Mouse (Mus musculus) ES-Bruce4 (cell line): ENCODE data around the gene Ptprk. TPM values are rescaled to one million over a fixed set of nuclear protein-coding genes. Genes with fewer than 3 reads are reported as not detected.

Source experiments
- H3K27ac ChIP-seq: 2 replicates; pipeline ENCODE4 v1.5.1; 2012; ENCODE audit warnings: low read length, inconsistent platforms; ENCODE audit not compliant: insufficient read depth
- H3K27me3 ChIP-seq: 2 replicates; pipeline ENCODE4 v1.6.1; 2012; ENCODE audit warnings: mild to moderate bottlenecking, low read length, inconsistent platforms; ENCODE audit not compliant: control insufficient read depth, poor library complexity, insufficient read depth, severe bottlenecking
- H3K36me3 ChIP-seq: 2 replicates; pipeline ENCODE4 v1.6.1; 2012; ENCODE audit warnings: inconsistent platforms, mild to moderate bottlenecking, low read length, moderate library complexity; ENCODE audit not compliant: control insufficient read depth, poor library complexity, insufficient read depth, severe bottlenecking
- H3K4me1 ChIP-seq: one replicate; pipeline ENCODE4 v1.8.1; 2011; ENCODE audit warnings: low read length; ENCODE audit not compliant: control insufficient read depth, insufficient read depth
- H3K4me3 ChIP-seq: 2 replicates; pipeline ENCODE4 v1.5.1; 2011; ENCODE audit warnings: low read depth, mild to moderate bottlenecking, low read length
- H3K9ac ChIP-seq: 2 replicates; pipeline ENCODE4 v1.6.1; 2012; ENCODE audit warnings: low read depth, mild to moderate bottlenecking, inconsistent platforms; ENCODE audit not compliant: poor library complexity, severe bottlenecking
- H3K9me3 ChIP-seq: replicated peaks from 2 replicates; pipeline ENCODE4 v1.6.1; 2012; ENCODE audit warnings: mild to moderate bottlenecking, low read length, inconsistent platforms; ENCODE audit not compliant: control insufficient read depth, poor library complexity, insufficient read depth, severe bottlenecking
- CTCF ChIP-seq: IDR thresholded peaks from one replicate; pipeline ENCODE4 v1.8.1; 2011; ENCODE audit warnings: low read depth, low read length
- EP300 ChIP-seq: IDR thresholded peaks from 2 replicates; pipeline ENCODE4 v1.6.1; 2011; ENCODE audit warnings: low read depth, low read length; ENCODE audit not compliant: insufficient read depth
- POLR2A ChIP-seq: IDR thresholded peaks from one replicate; pipeline ENCODE4 v1.8.1; 2011; ENCODE audit warnings: low read length; ENCODE audit not compliant: insufficient read depth
- polyA plus RNA-seq: library from polyadenylated mRNA; stranded (reverse); fragments of >200 nt; gene quantifications from 2 replicates; pipeline ENCODE4 v1.2.4, GENCODE M21; 2011; ENCODE audit warnings: low read depth; ENCODE audit not compliant: missing spikeins, insufficient read depth, insufficient read length

Ptprk gene
- polyA plus RNA-seq, 1 experiment: 48.9 TPM

GRCm38 (mm10) chr10:28297531-28297930, 222.9 kb downstream of the Ptprk start:
- Histone ChIP-seq H3K4me3 (no peak overlapping the region), H3K9me3 (no peaks in the 10 kb centered on the region), H3K36me3 (no peaks in the 10 kb centered on the region), H3K27ac (no peak overlapping the region), H3K4me1 (no peaks in the 10 kb centered on the region), H3K9ac (no peak overlapping the region), H3K27me3 (no peaks in the 10 kb centered on the region)
- TF ChIP-seq POLR2A: no peak
- no peak for TF ChIP-seq EP300
- no peak for TF ChIP-seq CTCF

GRCm38 (mm10) chr10:28299207-28299606, 224.6 kb downstream of the Ptprk start:
- Histone ChIP-seq H3K9ac (no peak overlapping the region), H3K27me3 (no peaks in the 10 kb centered on the region), H3K27ac (no peak overlapping the region), H3K4me1 (no peaks in the 10 kb centered on the region), H3K4me3 (no peak overlapping the region), H3K36me3 (no peaks in the 10 kb centered on the region), H3K9me3 (no peaks in the 10 kb centered on the region)
- TF ChIP-seq CTCF: no peak
- TF ChIP-seq POLR2A: no peak
- TF ChIP-seq EP300: no peak

GRCm38 (mm10) chr10:28303856-28304255, 229.2 kb downstream of the Ptprk start:
- H3K9me3 ChIP-seq: no peaks in the 10 kb centered on the region
- no peaks in the 10 kb centered on the region for H3K4me1 ChIP-seq
- H3K36me3 ChIP-seq: no peaks in the 10 kb centered on the region
- TF ChIP-seq POLR2A (no peak), CTCF (no peak), EP300 (no peak)
- H3K9ac ChIP-seq: no peak overlapping the region
- no peaks in the 10 kb centered on the region for H3K27me3 ChIP-seq
- no peak overlapping the region for H3K27ac ChIP-seq
- H3K4me3 ChIP-seq: no peak overlapping the region

DNA sequence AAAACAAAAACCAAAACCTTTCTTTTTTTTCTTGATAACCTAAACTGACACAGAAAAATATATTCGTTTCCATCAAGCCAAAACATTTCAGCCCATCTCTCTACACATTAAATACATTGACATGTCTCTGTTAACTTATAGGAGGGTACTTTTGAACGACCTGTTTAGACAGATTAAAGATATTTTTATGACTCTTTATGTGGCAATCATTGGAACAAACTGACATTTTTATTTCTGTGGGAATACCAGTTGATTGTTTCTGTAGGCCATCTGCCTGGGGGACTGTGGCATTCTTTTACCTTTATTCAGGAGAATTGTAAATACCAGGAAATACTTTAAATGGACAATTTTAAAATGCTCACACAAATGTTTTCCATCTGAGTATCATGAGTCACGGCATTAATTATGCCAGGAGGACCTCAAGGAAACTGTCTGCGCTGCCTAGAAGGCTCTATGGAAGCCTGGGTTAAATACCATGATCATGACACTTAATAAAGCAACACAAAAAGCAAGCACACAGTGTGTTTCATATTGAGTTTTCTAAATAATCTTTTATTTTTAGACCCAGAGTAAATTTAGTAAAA, 229.8 kb downstream of the Ptprk start:
- no peaks in the 10 kb centered on the region for H3K36me3 ChIP-seq
- no peaks in the 10 kb centered on the region for H3K4me1 ChIP-seq
- H3K9ac ChIP-seq: no peak overlapping the region
- H3K27ac ChIP-seq: no peak overlapping the region
- no peaks in the 10 kb centered on the region for H3K27me3 ChIP-seq
- no peak overlapping the region for H3K4me3 ChIP-seq
- H3K9me3 ChIP-seq: no peaks in the 10 kb centered on the region
- no peak for TF ChIP-seq POLR2A
- TF ChIP-seq CTCF: no peak
- TF ChIP-seq EP300: no peak

DNA sequence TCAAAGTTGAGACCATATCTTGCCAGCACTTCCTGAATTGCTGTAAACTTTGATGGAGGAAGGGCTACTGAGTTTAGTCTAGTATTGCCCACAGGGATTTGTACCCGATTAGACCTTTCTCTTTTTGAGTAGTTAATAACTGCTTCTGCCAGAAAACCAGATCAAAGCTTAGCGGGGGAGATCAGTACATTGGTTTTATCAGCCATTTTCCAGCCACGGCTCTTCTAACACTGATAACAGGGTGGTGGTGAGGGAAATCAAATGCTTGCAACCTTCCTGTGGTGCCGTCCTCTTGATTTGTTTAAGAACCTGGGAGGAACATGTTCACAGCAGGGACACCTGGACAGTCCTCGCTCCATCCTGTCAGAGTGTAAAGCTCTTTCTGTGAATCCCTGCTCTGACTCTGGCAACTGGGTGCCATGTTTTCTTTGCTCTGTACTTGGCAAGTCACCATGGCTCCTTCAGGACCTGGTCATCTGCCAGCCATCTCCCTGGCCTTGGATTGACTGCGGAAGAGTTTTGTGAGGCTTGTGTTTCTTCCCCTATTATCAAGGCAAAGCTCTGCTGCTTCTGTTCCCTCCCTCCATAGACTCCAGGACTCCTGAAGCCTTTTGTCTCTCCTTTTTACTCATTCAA, 231.9 kb downstream of the Ptprk start:
- TF ChIP-seq POLR2A (no peak), CTCF (no peak), EP300 (no peak)
- no peak overlapping the region for H3K9ac ChIP-seq
- no peaks in the 10 kb centered on the region for H3K27me3 ChIP-seq
- H3K4me1 ChIP-seq: no peaks in the 10 kb centered on the region
- no peaks in the 10 kb centered on the region for H3K36me3 ChIP-seq
- no peak overlapping the region for H3K27ac ChIP-seq
- H3K4me3 ChIP-seq: no peak overlapping the region
- H3K9me3 ChIP-seq: no peaks in the 10 kb centered on the region

DNA sequence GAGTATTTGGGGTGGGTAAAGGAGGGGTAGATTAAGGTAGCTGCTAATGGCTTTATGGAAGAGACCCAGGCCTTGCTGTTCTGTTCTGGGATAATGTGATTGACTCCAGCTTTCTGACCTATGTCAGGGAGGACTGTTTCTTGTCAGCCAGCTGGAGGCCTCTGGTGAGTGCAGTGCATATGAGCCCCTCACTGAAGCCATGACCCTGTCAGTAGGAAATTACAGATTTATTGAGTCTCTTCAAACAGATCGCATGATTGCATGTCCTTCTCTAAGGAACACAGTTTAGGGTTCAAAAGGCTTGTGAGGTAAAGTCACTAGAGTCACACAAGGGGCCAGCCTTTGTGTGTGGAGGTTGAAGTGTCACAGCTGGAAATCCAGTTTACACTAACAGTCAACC, 236.7 kb downstream of the Ptprk start:
- Histone ChIP-seq H3K27ac (no peak overlapping the region), H3K9ac (no peak overlapping the region), H3K4me1 (no peaks in the 10 kb centered on the region), H3K36me3 (no peaks in the 10 kb centered on the region), H3K27me3 (no peaks in the 10 kb centered on the region), H3K9me3 (no peaks in the 10 kb centered on the region), H3K4me3 (no peak overlapping the region)
- TF ChIP-seq POLR2A (no peak), CTCF (no peak), EP300 (no peak)
